Comparison of ENCODE assay signal across 24 mouse cellular contexts in genomic region chr1:66263220-66263619, GRCm38 (mm10).
DNase-seq lines count a peak whose midpoint lies in the region; ATAC-seq and TF ChIP-seq lines count a peak whose summit lies in the region.
"Had no signal": no experiment of that assay in that cellular context is flagged by ENCODE, and none has a peak within 500 bp of the region (broad histone marks: within the 10 kb centered on the region; RNA-seq: fewer than 3 reads in every experiment).

No protein-coding gene starts in this region.

- H3K4me2 ChIP-seq in forebrain, embryonic 11.5 days (ENCODE audit: low read depth, low read length, severe bottlenecking) = no peak overlapping the region
- H3K4me2 ChIP-seq in forebrain, postnatal 0 days (ENCODE audit: low read depth) = no peak overlapping the region
- no peak overlapping the region for H3K4me2 ChIP-seq in hindbrain, embryonic 13.5 days
- no peak overlapping the region for H3K4me2 ChIP-seq in hindbrain, embryonic 14.5 days (replicated peaks)
- H3K4me2 ChIP-seq in neural tube, embryonic 12.5 days (replicated peaks) = no peak overlapping the region
- H3K4me2 ChIP-seq: embryonic facial prominence, embryonic 12.5 days; forebrain, embryonic 12.5 days; heart, embryonic 11.5 days; heart, embryonic 15.5 days had no signal

- 56% methylated on average over 3 of the region's 3 CpGs for WGBS in forebrain, embryonic 11.5 days
- 17% methylated on average over 3 of the region's 3 CpGs for WGBS in forebrain, postnatal 0 days
- 39% methylated on average over 3 of the region's 3 CpGs for WGBS in hindbrain, embryonic 13.5 days
- WGBS in hindbrain, embryonic 14.5 days = 28% methylated on average over 3 of the region's 3 CpGs
- 35% methylated on average over 3 of the region's 3 CpGs for WGBS in neural tube, embryonic 12.5 days

- no peaks in the 10 kb centered on the region for H3K27me3 ChIP-seq in forebrain, embryonic 11.5 days (ENCODE audit: control insufficient read depth, insufficient read depth, low read length)
- H3K27me3 ChIP-seq in forebrain, postnatal 0 days (ENCODE audit: insufficient read depth, low read length) = no peaks in the 10 kb centered on the region
- no peaks in the 10 kb centered on the region for H3K27me3 ChIP-seq in hindbrain, embryonic 13.5 days
- no peaks in the 10 kb centered on the region for H3K27me3 ChIP-seq in hindbrain, embryonic 14.5 days (ENCODE audit: control insufficient read depth, insufficient read depth, low read length)
- no peaks in the 10 kb centered on the region for H3K27me3 ChIP-seq in neural tube, embryonic 12.5 days (replicated peaks)
- H3K27me3 ChIP-seq: embryonic facial prominence, embryonic 12.5 days; forebrain, embryonic 12.5 days; heart, embryonic 15.5 days had no signal

- no peak for TF ChIP-seq CTCF in forebrain, postnatal 0 days (IDR thresholded peaks at IDR 0.05; ENCODE audit: low read depth)

- no peaks in the 10 kb centered on the region for H3K9me3 ChIP-seq in forebrain, embryonic 11.5 days (ENCODE audit: control insufficient read depth, low read length)
- H3K9me3 ChIP-seq in forebrain, postnatal 0 days (ENCODE audit: low read length) = no peaks in the 10 kb centered on the region
- no peaks in the 10 kb centered on the region for H3K9me3 ChIP-seq in hindbrain, embryonic 13.5 days
- H3K9me3 ChIP-seq in hindbrain, embryonic 14.5 days (ENCODE audit: control insufficient read depth, low read length) = no peaks in the 10 kb centered on the region
- no peaks in the 10 kb centered on the region for H3K9me3 ChIP-seq in neural tube, embryonic 12.5 days
- H3K9me3 ChIP-seq: embryonic facial prominence, embryonic 12.5 days; forebrain, embryonic 12.5 days; G1E; heart, embryonic 15.5 days had no signal

- no peak for DNase-seq in forebrain, embryonic 11.5 days (ENCODE audit: low spot score)
- no peak for DNase-seq in forebrain, postnatal 0 days
- no peak for DNase-seq in hindbrain, embryonic 14.5 days (ENCODE audit: low spot score)
- DNase-seq in neural tube, embryonic 10.5 days (ENCODE audit: extremely low spot score, low spot score) = no peak
- DNase-seq: adrenal gland, adult 8-10 months; adrenal gland, postnatal 36 days; B cell, adult 2 months; cerebellum, adult 11 months; cerebellum, adult 8-10 months; cerebellum, postnatal 14 days; embryo, embryonic 11 days; gastrocnemius, postnatal 14 days; heart, adult 2 months; heart, postnatal 14 days; kidney, adult 11 months had no signal

- no peaks in the 10 kb centered on the region for H3K4me1 ChIP-seq in forebrain, embryonic 11.5 days (replicated peaks; ENCODE audit: control insufficient read depth, insufficient read depth, low read length)
- no peaks in the 10 kb centered on the region for H3K4me1 ChIP-seq in forebrain, postnatal 0 days (ENCODE audit: insufficient read depth)
- peaks cover 14% of the 10 kb centered on the region for H3K4me1 ChIP-seq in hindbrain, embryonic 13.5 days (replicated peaks)
- peaks cover 5% of the 10 kb centered on the region; the same call in 1 of the 2 replicates for H3K4me1 ChIP-seq in hindbrain, embryonic 14.5 days (replicated peaks; ENCODE audit: control insufficient read depth, insufficient read depth, low read length)
- peaks cover 10% of the 10 kb centered on the region for H3K4me1 ChIP-seq in neural tube, embryonic 12.5 days
- H3K4me1 ChIP-seq: embryonic facial prominence, embryonic 12.5 days; heart, embryonic 15.5 days had no signal

- H3K27ac ChIP-seq in forebrain, embryonic 11.5 days (ENCODE audit: low read depth, low read length) = no peak overlapping the region
- no peak overlapping the region for H3K27ac ChIP-seq in forebrain, postnatal 0 days (ENCODE audit: low read depth, low read length)
- no peak overlapping the region for H3K27ac ChIP-seq in hindbrain, embryonic 13.5 days
- no peak overlapping the region for H3K27ac ChIP-seq in hindbrain, embryonic 14.5 days
- no peak overlapping the region for H3K27ac ChIP-seq in neural tube, embryonic 12.5 days
- H3K27ac ChIP-seq: embryonic facial prominence, embryonic 12.5 days; forebrain, embryonic 12.5 days; heart, adult 2 months; heart, embryonic 15.5 days had no signal

- H3K36me3 ChIP-seq in forebrain, embryonic 11.5 days (ENCODE audit: control insufficient read depth, insufficient read depth, low read length) = no peaks in the 10 kb centered on the region
- H3K36me3 ChIP-seq in forebrain, postnatal 0 days (ENCODE audit: insufficient read depth) = no peaks in the 10 kb centered on the region
- H3K36me3 ChIP-seq in hindbrain, embryonic 13.5 days = no peaks in the 10 kb centered on the region
- no peaks in the 10 kb centered on the region for H3K36me3 ChIP-seq in hindbrain, embryonic 14.5 days (replicated peaks; ENCODE audit: control insufficient read depth, insufficient read depth)
- no peaks in the 10 kb centered on the region for H3K36me3 ChIP-seq in neural tube, embryonic 12.5 days
- H3K36me3 ChIP-seq: embryonic facial prominence, embryonic 12.5 days; forebrain, embryonic 12.5 days; G1E; heart, embryonic 15.5 days had no signal

- H3K4me3 ChIP-seq in forebrain, embryonic 11.5 days (ENCODE audit: low read depth, low read length) = no peak overlapping the region
- H3K4me3 ChIP-seq in forebrain, postnatal 0 days (ENCODE audit: low read depth, low read length) = no peak overlapping the region
- no peak overlapping the region for H3K4me3 ChIP-seq in hindbrain, embryonic 13.5 days
- no peak overlapping the region for H3K4me3 ChIP-seq in hindbrain, embryonic 14.5 days (replicated peaks; ENCODE audit: low read length)
- H3K4me3 ChIP-seq in neural tube, embryonic 12.5 days = no peak overlapping the region
- H3K4me3 ChIP-seq: embryonic facial prominence, embryonic 12.5 days; forebrain, embryonic 12.5 days; heart, adult 2 months; heart, embryonic 15.5 days had no signal

- ATAC-seq in forebrain, embryonic 11.5 days (replicated peaks; ENCODE audit: low FRiP score) = peak; percentile 46; the same call in 1 of the 2 replicates
- no peak for ATAC-seq in forebrain, postnatal 0 days
- 0 out of 2 replicates have a peak, but pooled peaks have one; percentile 54 for ATAC-seq in hindbrain, embryonic 13.5 days (ENCODE audit: low FRiP score)
- no peak for ATAC-seq in hindbrain, embryonic 14.5 days (ENCODE audit: low FRiP score)
- ATAC-seq in neural tube, embryonic 12.5 days (ENCODE audit: low FRiP score, low read depth) = peak; percentile 72
- ATAC-seq in frontal cortex, adult (ENCODE audit: low TSS enrichment) = no peak
- ATAC-seq: CD4-positive, CD25-positive, alpha-beta regulatory T cell, adult 4 months had no signal

- H3K9ac ChIP-seq in forebrain, embryonic 11.5 days (ENCODE audit: low read length) = no peak overlapping the region
- no peak overlapping the region for H3K9ac ChIP-seq in forebrain, postnatal 0 days
- H3K9ac ChIP-seq in hindbrain, embryonic 13.5 days = no peak overlapping the region
- no peak overlapping the region for H3K9ac ChIP-seq in hindbrain, embryonic 14.5 days
- H3K9ac ChIP-seq in neural tube, embryonic 12.5 days = no peak overlapping the region
- H3K9ac ChIP-seq: embryonic facial prominence, embryonic 12.5 days; forebrain, embryonic 12.5 days; heart, embryonic 15.5 days had no signal

Comparison
In these comparisons a context has a peak if more than half of its experiments do, and no peak if none do; other contexts are left out.
1. ATAC-seq: peak in forebrain, embryonic 11.5 days (single experiment), hindbrain, embryonic 13.5 days (single experiment) and neural tube, embryonic 12.5 days (single experiment); none in forebrain, postnatal 0 days (single experiment), hindbrain, embryonic 14.5 days (single experiment) and frontal cortex, adult (single experiment).